Mouse (Mus musculus) thymus, adult 2 months (tissue): Measurements from ENCODE around the gene Mslnl.
A peak's percentile ranks its signal among the peaks of the same experiment; 100 is the strongest.

Experiments
- CTCF ChIP-seq: fragments of 200-500 bp; IDR thresholded peaks from 2 replicates; pipeline ENCODE4 v1.5.1; 2012; ENCODE audit warnings: mild to moderate bottlenecking, control low read depth, low read length, moderate library complexity, borderline replicate concordance; ENCODE audit not compliant: control insufficient read depth, poor library complexity, insufficient read depth; ENCODE audit errors: extremely low read depth
- POLR2A ChIP-seq: fragments of 200-500 bp; IDR thresholded peaks from 2 replicates; pipeline ENCODE4 v1.6.1; 2012; ENCODE audit warnings: mild to moderate bottlenecking, low read length, control low read depth, moderate library complexity; ENCODE audit not compliant: control insufficient read depth, poor library complexity, insufficient read depth; ENCODE audit errors: extremely low read depth

- peak; percentile 98 for TF ChIP-seq CTCF
- TF ChIP-seq POLR2A, result peak; percentile 60; the same call in 1 of the 2 replicates
Observed at GRCm38 (mm10) chr17:25773549-25774120, 37.8 kb downstream of the Mslnl start, which contains the start of gene Narfl.
